Comparison of ENCODE assay signal across 21 mouse cellular contexts in the genomic region with DNA sequence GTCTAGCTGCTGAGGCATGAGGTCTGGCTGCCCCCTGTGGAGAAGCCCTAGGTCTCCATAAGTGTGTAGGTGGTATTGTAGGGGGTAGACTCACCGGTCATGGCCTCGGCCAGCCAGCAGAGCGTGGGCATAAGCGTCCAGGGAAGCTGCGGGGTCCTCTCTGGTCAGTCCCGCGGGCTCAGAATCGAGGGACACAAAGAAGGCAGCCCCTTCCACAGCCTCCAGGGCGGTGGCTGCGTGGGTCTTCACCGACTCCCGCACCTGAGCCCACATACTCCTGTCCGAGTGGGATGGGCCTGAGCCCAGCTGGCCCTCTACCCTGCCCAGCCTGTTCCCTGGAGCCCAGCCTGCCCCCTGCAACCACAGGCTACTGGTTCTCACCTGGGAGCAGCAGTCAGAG. TPM values are rescaled to one million over a fixed set of nuclear protein-coding genes. Genes with fewer than 3 reads are reported as not detected.
DNase-seq lines count a peak whose midpoint lies in the region; TF ChIP-seq lines count a peak whose summit lies in the region.
"Had no signal": no experiment of that assay in that cellular context is flagged by ENCODE, and none has a peak within 500 bp of the region (broad histone marks: within the 10 kb centered on the region; RNA-seq: fewer than 3 reads in every experiment).

No protein-coding gene starts in this region.

- DNase-seq in cerebellum, adult 8-10 months = peak; percentile 10
- DNase-seq in cerebellum, adult 18-20 months = no peak
- peak; percentile 15 for DNase-seq in gastrocnemius, adult 2 months
- DNase-seq in gastrocnemius, postnatal 36 days = no peak
- DNase-seq in right cerebral cortex, postnatal 14 days = peak; percentile 3
- no peak for DNase-seq in right cerebral cortex, postnatal 4 days
- DNase-seq in testis, postnatal 10 days (ENCODE audit: low spot score) = no peak
- DNase-seq: adrenal gland, adult 2 months; adrenal gland, postnatal 10 days; adrenal gland, postnatal 25 days; cerebellum, adult 9-10 months; cerebellum, postnatal 14 days; cerebellum, postnatal 36 days; embryo, embryonic 11 days had no signal

- no peak overlapping the region for H3K4me3 ChIP-seq in gastrocnemius, adult 2 months
- H3K4me3 ChIP-seq: embryonic facial prominence, embryonic 13.5 days; embryonic facial prominence, embryonic 15.5 days; erythroblast, embryonic 14.5 days; forebrain, embryonic 10.5 days; forebrain, embryonic 12.5 days had no signal

- intact Hi-C loops in gastrocnemius, adult 2 months (cut with DNase I) = no loop called here
- intact Hi-C loops in gastrocnemius, postnatal 36 days (cut with DNase I) = no loop called here

- H3K27ac ChIP-seq in gastrocnemius, adult 2 months = no peak overlapping the region
- H3K27ac ChIP-seq: embryonic facial prominence, embryonic 13.5 days; embryonic facial prominence, embryonic 15.5 days; forebrain, embryonic 10.5 days; forebrain, embryonic 12.5 days had no signal

- no peak for TF ChIP-seq CTCF in gastrocnemius, adult 2 months (IDR thresholded peaks at IDR 0.05)

RNA-seq across cellular contexts. Expression of a gene that starts 9.7 kb away (rescaled TPM):
- total RNA-seq in gastrocnemius, adult 2 months (2021) = 1 to 10 TPM in 1 of 2 experiments, under 1 TPM in 1; 0.92 to 2.3 TPM
- 1 to 10 TPM; 1.2 to 1.8 TPM for total RNA-seq in gastrocnemius, postnatal 36 days (2021)

RNA-seq across cellular contexts. Expression of a gene that starts 21.4 kb away (rescaled TPM):
- total RNA-seq in gastrocnemius, adult 2 months (2021) = 100 to 1,000 TPM; 126 to 136 TPM
- 100 to 1,000 TPM; 105 to 123 TPM for total RNA-seq in gastrocnemius, postnatal 36 days (2021)

RNA-seq across cellular contexts. Expression of a gene that starts 22.0 kb away (rescaled TPM):
- total RNA-seq in gastrocnemius, adult 2 months (2021) = not detected
- not detected for total RNA-seq in gastrocnemius, postnatal 36 days (2021)
- total RNA-seq: adrenal gland, adult 2 months; adrenal gland, postnatal 10 days; adrenal gland, postnatal 25 days; common myeloid progenitor, adult 5-6 weeks; MEL had no signal

RNA-seq across cellular contexts. Expression of a gene that starts 32.5 kb away (rescaled TPM):
- 10 to 100 TPM; 18.4 to 18.9 TPM for total RNA-seq in gastrocnemius, adult 2 months (2021)
- total RNA-seq in gastrocnemius, postnatal 36 days (2021) = 10 to 100 TPM; 18.3 to 20.3 TPM

RNA-seq across cellular contexts. Expression of a gene that starts 33.5 kb away (rescaled TPM):
- total RNA-seq in gastrocnemius, adult 2 months (2021) = 1 to 10 TPM; 7.6 to 9.7 TPM
- total RNA-seq in gastrocnemius, postnatal 36 days (2021) = 1 to 10 TPM; 8.0 to 8.9 TPM

Comparison
In these comparisons a context has a peak if more than half of its experiments do, and no peak if none do; other contexts are left out.
1. DNase-seq: peak in cerebellum, adult 8-10 months (single experiment), gastrocnemius, adult 2 months (single experiment) and right cerebral cortex, postnatal 14 days (single experiment); none in cerebellum, adult 18-20 months (0 of 2), gastrocnemius, postnatal 36 days (0 of 2), right cerebral cortex, postnatal 4 days (single experiment) and testis, postnatal 10 days (single experiment).